Mouse (Mus musculus) heart, postnatal 14 days (tissue): Measurements from ENCODE around the gene Palm3. TPM values are rescaled to one million over a fixed set of nuclear protein-coding genes. Genes with fewer than 3 reads are reported as not detected.

Experiments used
- DNase-seq, 2 experiments: peaks; one replicate each; pipeline ENCODE4 v3.0.0; 2021 to 2022
- intact Hi-C: fragments of 180-260 bp; cut with DNase I; formaldehyde crosslinking; loops from one replicate; pipeline ENCODE4 v1.15.1; 2025
- total RNA-seq, 2 experiments: library from RNA; stranded (reverse); gene quantifications; 2 replicates each; pipeline ENCODE4 v1.2.3; 2021

Palm3 gene
- total RNA-seq, 2 experiments from 2014 or later = 0.26 to 0.27 TPM

DNA sequence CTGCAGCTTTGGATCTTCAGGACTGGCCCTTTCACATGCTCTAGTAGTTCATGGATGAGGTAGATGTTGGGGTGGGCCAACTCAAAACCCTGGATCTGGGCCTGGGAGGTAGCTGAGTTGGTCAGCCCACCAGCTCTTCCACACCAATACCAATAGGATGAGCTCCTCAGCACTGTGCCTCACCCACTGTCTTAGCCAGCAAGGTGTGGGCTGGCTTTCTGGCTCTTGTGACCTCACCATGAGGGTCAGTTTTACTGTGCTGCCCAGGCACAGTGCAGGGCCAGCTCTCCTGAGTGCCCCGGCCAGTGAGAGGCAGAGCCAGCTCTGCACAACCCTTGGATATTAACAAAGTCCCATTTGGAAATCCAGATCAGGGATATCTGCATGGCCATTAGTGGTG lies 36.6 kb downstream of the Palm3 start:
- intact Hi-C loops = no loop called here
- no peak for DNase-seq

- DNase-seq = no peak
- intact Hi-C loops = no loop called here
Measured at GRCm38 (mm10) chr8:84059226-84059625, 38.0 kb downstream of the Palm3 start.

DNA sequence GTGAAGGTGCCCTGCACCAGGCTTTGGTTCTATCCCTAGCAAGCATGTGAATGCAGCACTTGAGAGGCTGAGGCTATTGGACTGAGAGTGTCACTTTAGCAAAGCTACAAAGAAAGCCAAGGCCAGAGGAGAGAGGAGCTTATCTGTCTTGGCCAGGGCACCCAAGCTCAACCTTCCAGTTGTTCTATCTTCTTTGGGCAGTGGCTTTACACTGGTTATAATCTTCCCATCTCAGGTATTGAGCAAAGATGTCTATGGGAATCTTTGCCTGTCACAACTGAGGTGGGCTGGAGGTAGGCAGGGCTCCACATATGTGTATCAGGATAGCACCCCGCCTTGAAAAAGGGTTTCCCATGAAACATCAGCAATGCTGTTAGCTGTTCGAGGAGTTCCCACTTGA lies 39.0 kb downstream of the Palm3 start:
- intact Hi-C loops = no loop called here
- no peak for DNase-seq

GRCm38 (mm10) chr8:84063861-84064610 lies 42.8 kb downstream of the Palm3 start:
- intact Hi-C loops = no loop called here
- DNase-seq = no peak

- DNase-seq = no peak
- intact Hi-C loops = no loop called here
Measured at GRCm38 (mm10) chr8:84065037-84065436, 43.8 kb downstream of the Palm3 start, which contains the start of gene Gm10643. Gene Gm10643, minus strand, starts transcription at chr8:84065137.

- no peak for DNase-seq
- intact Hi-C loops = no loop called here
Measured at GRCm38 (mm10) chr8:84065457-84066072, 44.3 kb downstream of the Palm3 start.

- DNase-seq = peak; percentile 97 to 99
- intact Hi-C loops = no loop called here
Measured at GRCm38 (mm10) chr8:84066291-84066930, 45.1 kb downstream of the Palm3 start, which contains the start of gene Rfx1. Gene Rfx1, plus strand, starts transcription at chr8:84066834.

DNA sequence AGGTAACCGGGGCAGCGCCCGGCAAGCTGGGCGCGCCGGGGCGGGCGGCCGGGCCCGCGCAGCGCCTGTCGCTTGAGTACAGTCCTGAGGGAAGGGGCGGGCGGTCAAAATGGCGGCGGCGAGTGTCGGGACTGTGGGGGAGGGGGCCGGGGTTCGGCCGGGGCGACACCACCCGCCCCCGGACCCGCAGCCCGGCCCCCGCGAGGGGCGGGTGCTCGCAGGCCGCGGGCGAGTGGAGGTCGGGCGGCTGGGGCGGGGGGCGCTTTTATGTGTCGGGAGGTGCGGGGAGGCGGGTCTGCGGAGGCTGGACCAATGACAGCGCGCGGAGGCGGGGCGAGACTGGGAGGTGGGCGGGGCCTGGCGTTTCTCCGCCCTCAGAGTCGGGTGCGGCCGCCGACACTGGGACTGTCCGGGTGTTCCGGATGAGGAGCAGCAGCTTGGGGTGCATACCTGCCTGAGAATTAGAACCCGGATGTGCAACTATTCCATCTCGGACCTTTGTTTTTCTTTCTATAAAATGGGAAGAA lies 45.8 kb downstream of the Palm3 start:
- intact Hi-C loops = no loop called here
- peak; percentile 98 for DNase-seq

GRCm38 (mm10) chr8:84067911-84068310 lies 46.6 kb downstream of the Palm3 start:
- DNase-seq = no peak
- intact Hi-C loops = no loop called here

- intact Hi-C loops = no loop called here
- no peak for DNase-seq
Measured at GRCm38 (mm10) chr8:84068316-84069035, 47.2 kb downstream of the Palm3 start.

DNA sequence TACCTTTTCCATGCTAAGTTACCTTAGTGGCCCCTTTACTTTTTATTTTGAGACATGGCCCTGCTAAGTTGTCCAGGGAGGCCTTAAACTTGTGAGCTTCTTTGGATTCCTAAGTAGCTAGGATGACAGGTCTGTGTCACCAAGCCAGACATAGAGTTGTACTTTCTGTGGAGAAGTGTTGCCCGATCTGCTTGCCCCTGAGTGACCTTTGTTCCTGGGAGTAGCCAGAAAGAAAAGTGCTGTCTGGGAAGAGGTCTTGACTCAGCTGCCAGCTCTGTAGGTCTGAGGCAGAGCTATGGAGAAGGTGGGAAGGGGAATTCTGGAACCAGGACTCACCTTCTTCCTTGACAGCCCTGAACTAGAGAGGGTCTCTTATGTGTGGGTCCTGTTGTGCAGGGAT lies 47.9 kb downstream of the Palm3 start:
- DNase-seq = no peak
- intact Hi-C loops = no loop called here

GRCm38 (mm10) chr8:84069750-84070149 lies 48.5 kb downstream of the Palm3 start:
- DNase-seq = no peak
- intact Hi-C loops = no loop called here

GRCm38 (mm10) chr8:84070241-84070640 lies 49.0 kb downstream of the Palm3 start:
- no peak for DNase-seq
- intact Hi-C loops = no loop called here

GRCm38 (mm10) chr8:84070667-84071066 lies 49.4 kb downstream of the Palm3 start:
- DNase-seq = no peak
- intact Hi-C loops = no loop called here

DNA sequence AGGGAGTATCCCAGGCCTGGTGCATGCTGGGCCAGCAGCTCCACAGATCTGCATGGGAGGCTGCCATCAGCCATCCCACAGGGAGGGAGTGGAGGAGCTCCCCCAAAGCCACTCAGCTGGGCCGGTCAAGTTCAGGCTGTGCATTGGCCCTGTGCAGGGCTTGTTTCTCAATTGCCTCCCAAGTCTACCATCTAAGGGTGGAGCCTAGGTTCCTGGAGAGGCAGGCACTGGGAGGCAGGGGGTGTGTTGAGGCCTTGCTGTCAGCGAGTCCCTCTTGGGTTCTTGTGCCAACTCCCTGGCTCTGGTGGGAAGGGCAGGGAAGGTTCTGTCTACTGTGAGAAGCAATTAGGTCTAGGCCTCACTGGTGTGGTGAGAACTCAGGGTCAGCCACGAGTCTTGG lies 50.6 kb downstream of the Palm3 start:
- intact Hi-C loops = no loop called here

GRCm38 (mm10) chr8:84072321-84072720 lies 51.0 kb downstream of the Palm3 start:
- DNase-seq = no peak
- intact Hi-C loops = no loop called here

More for the DNA sequence above, 50.6 kb downstream of the Palm3 start:
- peak in 1 of 2 experiments; percentile 33 for DNase-seq

DNA sequence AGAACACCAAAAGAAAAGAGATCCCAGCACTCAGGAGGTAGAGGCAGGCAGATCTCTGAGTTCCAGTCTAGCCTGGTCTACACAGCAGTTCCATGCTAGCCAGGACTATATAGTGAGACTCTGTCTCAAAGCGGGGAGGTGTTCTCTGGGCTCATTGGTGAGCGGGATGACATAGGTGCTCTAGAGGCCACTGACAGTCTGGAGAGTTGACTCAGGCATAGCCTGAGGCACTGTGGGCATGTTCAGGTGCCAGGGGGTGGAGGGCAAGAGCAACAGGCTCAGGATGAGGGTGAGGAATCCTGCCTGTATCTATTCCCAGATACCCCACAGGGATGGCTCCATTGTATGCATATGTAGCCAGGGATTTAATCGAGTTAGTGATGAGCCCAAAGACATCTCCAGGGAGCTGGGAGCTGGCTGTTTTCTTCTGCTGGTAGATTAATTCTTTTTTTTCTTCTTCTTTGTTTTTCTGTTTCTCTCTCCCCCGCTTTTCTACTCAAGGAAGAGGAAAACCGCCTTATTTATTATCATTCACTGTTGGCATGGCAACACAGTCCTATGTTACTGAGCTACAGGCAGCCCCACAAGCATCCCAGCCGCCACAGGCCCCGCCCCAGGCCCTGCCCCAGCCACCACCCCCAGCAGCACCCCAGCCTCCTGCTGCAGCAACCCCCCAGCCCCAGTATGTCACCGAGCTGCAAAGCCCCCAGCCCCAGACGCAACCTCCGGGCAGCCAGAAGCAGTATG lies 52.1 kb downstream of the Palm3 start:
- no peak for DNase-seq
- intact Hi-C loops = no loop called here

DNA sequence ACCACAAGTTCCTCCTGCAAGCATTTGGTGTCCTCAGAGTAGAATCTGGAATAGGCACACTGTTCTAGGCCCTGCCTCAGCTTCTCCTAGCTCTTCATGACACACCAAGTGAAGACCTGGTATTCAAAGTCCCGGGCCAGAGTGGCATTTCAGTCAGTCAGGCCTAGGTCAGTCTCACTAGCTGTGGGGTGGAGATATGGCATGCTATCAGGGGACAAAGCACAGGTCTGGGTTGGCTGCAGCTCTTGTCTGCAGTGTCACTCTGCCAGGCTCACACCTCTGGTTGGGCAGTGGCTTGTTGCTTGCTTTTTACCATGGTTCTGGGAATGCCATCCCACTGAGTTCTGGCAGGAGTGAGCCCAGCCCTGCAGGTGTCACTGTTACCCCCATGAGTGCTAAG lies 55.1 kb downstream of the Palm3 start:
- intact Hi-C loops = no loop called here
- no peak for DNase-seq

- DNase-seq = no peak
- intact Hi-C loops = no loop called here
Measured at GRCm38 (mm10) chr8:84076849-84077248, 55.6 kb downstream of the Palm3 start.

GRCm38 (mm10) chr8:84079206-84079605 lies 57.9 kb downstream of the Palm3 start:
- no peak for DNase-seq
- intact Hi-C loops = no loop called here
